Mouse (Mus musculus): ENCODE data around the gene Rln3. TPM values are rescaled to one million over a fixed set of nuclear protein-coding genes. Genes with fewer than 3 reads are reported as not detected.

Gene Rln3
- total RNA-seq, 2 experiments from 2014 or later, result not detected

DNA sequence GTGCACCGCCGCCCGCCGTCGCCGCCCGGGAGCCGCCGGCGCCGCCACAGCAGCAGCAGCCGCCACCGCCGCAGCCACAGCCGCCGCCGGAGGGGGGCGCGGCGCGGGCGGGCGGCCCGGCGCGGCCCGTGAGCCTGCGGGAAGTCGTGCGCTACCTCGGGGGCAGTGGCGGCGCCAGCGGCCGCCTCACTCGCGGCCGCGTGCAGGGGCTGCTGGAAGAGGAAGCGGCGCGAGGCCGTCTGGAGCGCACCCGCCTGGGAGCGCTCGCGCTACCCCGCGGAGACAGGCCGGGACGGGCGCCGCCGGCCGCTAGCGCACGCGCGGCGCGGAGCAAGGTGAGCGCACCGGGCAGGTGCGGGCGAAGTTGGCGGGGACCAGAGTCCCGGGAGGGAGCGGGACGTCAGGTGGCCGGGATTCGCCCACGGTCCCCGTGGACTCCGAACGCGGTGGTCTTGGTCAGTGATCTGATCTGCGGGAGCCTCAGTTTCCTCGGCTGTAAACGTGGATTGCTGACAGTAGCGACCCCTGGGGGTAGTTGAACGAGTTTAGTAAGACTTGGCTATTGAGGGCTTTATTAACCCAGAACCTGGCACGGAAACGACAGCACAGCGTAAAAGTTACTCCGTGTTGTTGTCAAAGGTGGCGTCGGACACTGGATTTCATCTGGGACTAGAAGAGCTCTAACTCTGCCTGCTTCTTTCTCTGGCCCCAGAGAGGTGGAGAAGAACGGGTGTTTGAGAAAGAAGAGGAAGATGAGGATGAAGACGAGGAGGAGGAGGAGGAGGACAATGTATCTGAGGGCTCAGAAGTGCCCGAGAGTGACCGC lies 46.4 kb downstream of the Rln3 start:
- intact Hi-C loops (cut with DNase I), result no loop called here
- peak; percentile 63 to 73 for DNase-seq

DNA sequence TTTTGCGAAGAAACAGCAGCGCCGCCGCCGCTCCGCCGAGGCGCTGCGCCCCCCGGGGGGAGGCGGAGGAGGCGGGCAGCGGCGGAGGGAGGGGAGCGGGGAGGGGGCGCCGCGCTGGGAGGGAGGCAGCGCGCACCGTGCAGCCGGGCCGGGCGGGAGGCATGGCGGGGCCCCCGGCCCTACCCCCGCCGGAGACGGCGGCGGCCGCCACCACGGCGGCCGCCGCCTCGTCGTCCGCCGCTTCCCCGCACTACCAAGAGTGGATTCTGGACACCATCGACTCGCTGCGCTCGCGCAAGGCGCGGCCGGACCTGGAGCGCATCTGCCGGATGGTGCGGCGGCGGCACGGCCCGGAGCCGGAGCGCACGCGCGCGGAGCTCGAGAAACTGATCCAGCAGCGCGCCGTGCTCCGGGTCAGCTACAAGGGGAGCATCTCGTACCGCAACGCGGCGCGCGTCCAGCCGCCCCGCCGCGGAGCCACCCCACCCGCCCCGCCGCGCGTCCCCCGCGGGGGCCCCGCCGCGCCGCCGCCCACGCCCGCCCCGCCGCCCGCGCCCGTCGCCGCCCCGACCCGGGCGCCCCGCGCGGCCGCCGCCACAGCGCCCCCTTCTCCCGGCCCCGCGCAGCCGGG lies 47.2 kb downstream of the Rln3 start, which contains the start of gene Samd1:
Samd1 (plus strand) TSS at position 162 of the 631 bp plus-strand sequence.
- intact Hi-C loops (cut with DNase I), result loop anchor here (2.0 kb wide), 1 partner anchor 23 kb away; no protein-coding TSS in a partner anchor
- peak; percentile 66 to 67 for DNase-seq

DNA sequence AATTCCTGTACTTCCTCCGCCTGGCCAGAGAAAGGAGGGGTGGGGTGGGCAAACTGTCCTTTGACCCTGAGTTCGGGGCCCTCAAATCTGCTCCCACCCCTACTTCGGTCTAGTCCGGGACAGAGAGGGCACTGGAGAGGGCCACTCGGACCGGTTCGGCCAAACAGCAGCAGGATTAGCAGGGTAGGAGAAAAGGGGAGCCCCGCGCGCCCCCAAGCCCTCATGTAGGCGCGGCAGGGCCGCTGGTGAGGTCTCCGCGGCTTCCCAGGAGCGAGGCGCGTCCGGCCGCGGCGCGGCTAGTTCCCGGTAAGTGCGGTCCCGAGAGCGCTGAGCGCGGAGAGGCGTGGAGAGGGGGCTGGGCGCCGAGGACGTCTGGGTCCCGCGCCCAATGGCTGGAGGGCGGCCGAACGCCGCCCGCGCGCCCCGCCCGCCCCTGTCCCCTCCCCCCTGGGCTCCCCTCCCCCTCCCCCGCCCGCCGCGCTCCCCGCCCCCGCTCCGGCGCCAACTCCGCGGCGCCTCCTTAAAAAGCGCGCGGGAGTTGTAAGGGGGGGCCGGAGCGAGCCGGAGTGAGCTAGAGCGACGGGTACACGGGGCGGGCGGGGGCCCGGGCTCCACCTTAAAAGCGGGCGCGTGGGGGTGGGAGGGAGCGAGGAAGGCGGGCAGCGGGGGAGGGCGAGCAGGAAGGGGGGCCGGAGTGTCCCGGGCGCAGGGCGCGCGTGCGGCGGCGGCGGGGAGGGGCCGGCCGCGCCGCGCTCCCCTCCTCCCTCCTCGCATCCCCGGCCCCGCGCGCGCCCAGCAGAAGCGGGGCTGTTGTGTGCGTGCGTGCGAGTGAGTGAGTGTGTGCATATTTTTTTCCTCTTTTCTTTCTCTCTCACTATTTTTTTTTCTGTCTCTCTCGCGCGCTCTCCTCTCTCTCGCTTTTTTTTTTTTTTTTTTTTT lies 48.0 kb downstream of the Rln3 start:
- intact Hi-C loops (cut with DNase I), result loop anchor here (2.0 kb wide), 1 partner anchor 22 kb away; no protein-coding TSS in a partner anchor
- peak; percentile 88 to 93 for DNase-seq

DNA sequence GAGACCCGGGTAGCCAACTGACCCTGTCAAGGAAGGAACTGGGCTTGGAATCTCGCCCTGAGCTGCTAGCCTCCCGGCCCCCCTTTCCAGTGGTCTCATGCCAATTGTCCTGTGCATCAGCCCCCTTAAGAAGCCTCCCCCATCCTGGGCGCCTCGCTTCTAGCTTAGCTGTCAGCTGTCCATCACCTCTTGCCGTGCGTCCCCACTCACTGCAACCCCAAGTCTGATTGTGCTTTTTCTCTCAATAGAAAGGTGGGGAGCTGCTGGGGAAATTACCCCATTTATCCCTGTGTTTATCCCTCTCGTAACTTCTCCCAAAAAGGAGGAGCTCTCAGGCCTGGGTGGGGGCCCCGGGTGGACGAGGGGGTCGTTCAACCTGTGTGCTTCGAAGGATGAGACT lies 48.8 kb downstream of the Rln3 start:
- peak in 1 of 2 experiments; percentile 13 for DNase-seq
- intact Hi-C loops (cut with DNase I), result loop anchor here (2.0 kb wide), 1 partner anchor 21 kb away; no protein-coding TSS in a partner anchor

DNA sequence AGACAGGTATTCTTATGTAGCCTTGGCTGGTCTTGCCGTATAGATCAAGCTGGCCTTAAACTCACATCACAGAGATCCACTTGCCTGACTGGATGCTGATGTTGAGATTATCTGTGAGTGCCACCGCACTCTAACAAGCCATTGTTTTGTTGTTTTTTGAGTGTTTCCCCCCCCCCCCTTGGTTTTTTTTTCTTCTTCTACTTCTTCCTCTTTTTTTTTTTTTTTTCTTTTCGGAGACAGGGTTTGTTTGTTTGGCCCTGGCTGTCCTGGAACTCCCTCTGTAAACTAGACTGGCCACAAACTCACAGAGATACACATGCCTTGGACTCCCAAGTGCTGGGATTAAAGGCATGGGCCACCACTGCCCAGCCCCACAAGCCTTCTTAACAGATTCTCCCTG lies 50.8 kb downstream of the Rln3 start:
- intact Hi-C loops (cut with DNase I), result no loop called here

More for the DNA sequence above, 50.8 kb downstream of the Rln3 start:
- DNase-seq, result no peak

Small RNA genes lying within 50 kb of the gene (microRNA-seq; reads per million reads assigned to microRNA genes)
- gene Mir1199 (3.4 to 6.5 reads per million in 2 experiments), gene Mir709 (0 reads per million in 2 experiments), gene Mir8111 (6.0 to 6.2 reads per million in 2 experiments)

Other genes starting within 250 kb of the Rln3 start
- gene Adgrl1, start 144.9 kb downstream of the Rln3 start, total RNA-seq (2021), result 10 to 100 TPM; 21.1 to 21.6 TPM
- under 1 TPM; 0.22 to 0.91 TPM for gene Gm10644, start 89.8 kb downstream of the Rln3 start, total RNA-seq (2021)
- gene Asf1b, start 89.5 kb downstream of the Rln3 start, total RNA-seq (2021), result 1 to 10 TPM; 2.8 to 4.4 TPM
- gene Prkaca, start 72.0 kb downstream of the Rln3 start, total RNA-seq (2021), result 100 to 1,000 TPM; 386 to 395 TPM
- 10 to 100 TPM; 28.4 to 32.3 TPM for gene Samd1, start 47.3 kb downstream of the Rln3 start, total RNA-seq (2021)
- gene 1700067K01Rik, start 43.5 kb downstream of the Rln3 start, total RNA-seq (2021), result under 1 TPM; 0.33 to 0.80 TPM
- gene 2210011C24Rik, start 32.8 kb downstream of the Rln3 start, total RNA-seq (2021), result 1 to 10 TPM; 1.8 to 2.3 TPM
- under 1 TPM; 0.26 to 0.27 TPM for gene Palm3, start 23.5 kb downstream of the Rln3 start, total RNA-seq (2021)
- gene Il27ra, start 2.4 kb downstream of the Rln3 start, total RNA-seq (2021), result 1 to 10 TPM; 4.2 to 5.8 TPM
- 1 to 10 TPM; 2.6 to 3.3 TPM for gene Gm10643, start 20.1 kb upstream of the Rln3 start, total RNA-seq (2021)
- gene Rfx1, start 21.8 kb upstream of the Rln3 start, total RNA-seq (2021), result 10 to 100 TPM; 12.2 to 12.7 TPM
- 1 to 10 TPM; 9.7 to 9.8 TPM for gene Dcaf15, start 59.8 kb upstream of the Rln3 start, total RNA-seq (2021)
- gene Podnl1, start 81.0 kb upstream of the Rln3 start, total RNA-seq (2021), result under 1 TPM in 1 of 2 experiments, not detected in 1; 0.12 TPM
- 10 to 100 TPM; 12.8 to 13.5 TPM for gene Cc2d1a, start 102.9 kb upstream of the Rln3 start, total RNA-seq (2021)
- gene 4930432K21Rik, start 103.0 kb upstream of the Rln3 start, total RNA-seq (2021), result under 1 TPM; 0.33 to 0.37 TPM
- gene Nanos3, start 140.2 kb upstream of the Rln3 start, total RNA-seq (2021), result 1 to 10 TPM; 1.8 to 2.0 TPM
- 10 to 100 TPM in 1 of 2 experiments, 1 to 10 TPM in 1; 9.1 to 10.1 TPM for gene Zswim4, start 192.1 kb upstream of the Rln3 start, total RNA-seq (2021)
- gene D8Ertd738e, start 204.7 kb upstream of the Rln3 start, total RNA-seq (2021), result 100 to 1,000 TPM; 213 to 217 TPM
- gene Mri1, start 212.3 kb upstream of the Rln3 start, total RNA-seq (2021), result 10 to 100 TPM in 1 of 2 experiments, 1 to 10 TPM in 1; 7.6 to 12.5 TPM
- 10 to 100 TPM in 1 of 2 experiments, 1 to 10 TPM in 1; 8.1 to 10.9 TPM for gene Ccdc130, start 225.4 kb upstream of the Rln3 start, total RNA-seq (2021)